Mouse (Mus musculus): ENCODE data around the gene Lrrc26. TPM values are rescaled to one million over a fixed set of nuclear protein-coding genes. Genes with fewer than 3 reads are reported as not detected.

Lrrc26 gene
- polyA plus RNA-seq, 2 experiments from 2014 or later, result not detected

- no peak for ATAC-seq
Measured at GRCm38 (mm10) chr2:25266720-25267119, 23.0 kb upstream of the Lrrc26 start.

GRCm38 (mm10) chr2:25267241-25267640 lies 22.5 kb upstream of the Lrrc26 start:
- ATAC-seq, result no peak

GRCm38 (mm10) chr2:25267746-25268309 lies 21.9 kb upstream of the Lrrc26 start:
- no peak for ATAC-seq

- peak; percentile 92 for ATAC-seq
Measured at GRCm38 (mm10) chr2:25271827-25272511, 17.7 kb upstream of the Lrrc26 start, which contains the start of the genes Ssna1 and Anapc2. TSS of gene Ssna1 (minus strand) at chr2:25272438. TSS of gene Anapc2 (plus strand) at chr2:25272478.

- ATAC-seq, result no peak
Measured at GRCm38 (mm10) chr2:25272515-25272914, 17.2 kb upstream of the Lrrc26 start.

GRCm38 (mm10) chr2:25273010-25273409 lies 16.7 kb upstream of the Lrrc26 start:
- ATAC-seq, result no peak

- no peak for ATAC-seq
Measured at GRCm38 (mm10) chr2:25278928-25279882, 10.5 kb upstream of the Lrrc26 start.

GRCm38 (mm10) chr2:25285551-25285950 lies 4.2 kb upstream of the Lrrc26 start:
- no peak for ATAC-seq

- ATAC-seq, result no peak
Measured at GRCm38 (mm10) chr2:25286314-25286713, 3.4 kb upstream of the Lrrc26 start.

GRCm38 (mm10) chr2:25286837-25287636 lies 2.7 kb upstream of the Lrrc26 start:
- ATAC-seq, result no peak

GRCm38 (mm10) chr2:25287927-25288649 lies 1.6 kb upstream of the Lrrc26 start, which contains the start of gene Tmem210:
TSS of gene Tmem210 (plus strand) at chr2:25288145.
- no peak for ATAC-seq

GRCm38 (mm10) chr2:25288734-25289345 lies 875 bp upstream of the Lrrc26 start:
- no peak for ATAC-seq

- ATAC-seq, result no peak
Measured at GRCm38 (mm10) chr2:25290101-25290815, 543 bp downstream of the Lrrc26 start.

GRCm38 (mm10) chr2:25290816-25291130 lies 1.1 kb downstream of the Lrrc26 start:
- ATAC-seq, result no peak

- no peak for ATAC-seq
Measured at GRCm38 (mm10) chr2:25291184-25292053, 1.7 kb downstream of the Lrrc26 start.

GRCm38 (mm10) chr2:25292054-25292544 lies 2.4 kb downstream of the Lrrc26 start:
- ATAC-seq, result no peak

- ATAC-seq, result no peak
Measured at GRCm38 (mm10) chr2:25292856-25293255, 3.1 kb downstream of the Lrrc26 start.

GRCm38 (mm10) chr2:25293706-25294105 lies 4.0 kb downstream of the Lrrc26 start:
- no peak for ATAC-seq

GRCm38 (mm10) chr2:25297093-25297492 lies 7.4 kb downstream of the Lrrc26 start:
- ATAC-seq, result no peak

All from activated CD4-positive, CD25-positive, alpha-beta regulatory T cell, adult 4 months (primary cell).